Mouse (Mus musculus) cerebellum, postnatal 14 days (tissue): ENCODE results near the gene Akap2.
A peak's percentile ranks its signal among the peaks of the same experiment; 100 is the strongest.

Source experiments
- DNase-seq, 2 experiments: peaks; one replicate each; pipeline ENCODE4 v3.0.0; 2021; ENCODE audit warnings: mixed read lengths in 2 of 2

The Akap2 gene

DNA sequence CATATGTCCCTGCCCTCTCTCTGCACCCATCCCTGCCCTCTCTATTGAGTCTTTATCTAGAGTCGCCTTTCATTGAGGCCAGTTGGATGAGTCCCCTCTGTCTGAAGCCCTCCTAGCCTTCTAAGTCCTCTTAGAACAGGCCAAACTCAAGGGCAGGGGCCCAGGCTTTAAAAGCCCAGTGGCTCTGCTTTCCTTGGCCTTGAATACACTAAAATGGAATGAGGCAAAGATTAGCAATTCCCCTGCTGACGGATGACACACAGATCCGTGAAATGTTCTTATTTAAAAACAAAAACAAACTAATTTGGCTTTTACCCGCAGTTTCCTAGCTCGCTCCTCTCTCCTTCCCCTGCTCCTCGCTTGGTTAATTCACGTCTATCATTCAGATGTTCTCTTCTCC lies 45.0 kb downstream of the Akap2 start:
- DNase-seq: no peak

DNA sequence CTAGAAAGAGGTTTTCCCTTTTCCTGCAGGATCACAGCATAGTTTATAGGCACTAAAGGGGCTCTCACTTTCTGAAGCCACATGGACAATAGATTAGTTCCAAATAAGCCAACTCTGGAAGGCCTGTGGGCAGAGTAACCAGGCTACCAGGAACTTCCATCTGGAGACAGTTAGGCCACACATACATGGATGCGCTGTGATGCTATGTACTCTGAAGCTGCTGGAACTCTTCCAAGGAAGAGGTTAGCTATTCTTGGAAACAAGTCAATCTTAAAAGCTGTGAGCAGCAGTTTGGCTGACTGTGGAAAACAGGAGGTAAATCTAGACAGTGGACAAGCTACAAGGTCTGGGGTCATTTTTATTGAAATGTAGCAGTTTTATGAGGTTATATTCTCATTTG lies 46.9 kb downstream of the Akap2 start:
- DNase-seq: no peak

GRCm38 (mm10) chr4:57764926-57765325 lies 47.5 kb downstream of the Akap2 start:
- DNase-seq: no peak

- DNase-seq: no peak
Measured at GRCm38 (mm10) chr4:57765806-57766205, 48.3 kb downstream of the Akap2 start.

GRCm38 (mm10) chr4:57769007-57769406 lies 51.5 kb downstream of the Akap2 start:
- DNase-seq: no peak

- no peak for DNase-seq
Measured at GRCm38 (mm10) chr4:57770185-57770823, 52.8 kb downstream of the Akap2 start.

DNA sequence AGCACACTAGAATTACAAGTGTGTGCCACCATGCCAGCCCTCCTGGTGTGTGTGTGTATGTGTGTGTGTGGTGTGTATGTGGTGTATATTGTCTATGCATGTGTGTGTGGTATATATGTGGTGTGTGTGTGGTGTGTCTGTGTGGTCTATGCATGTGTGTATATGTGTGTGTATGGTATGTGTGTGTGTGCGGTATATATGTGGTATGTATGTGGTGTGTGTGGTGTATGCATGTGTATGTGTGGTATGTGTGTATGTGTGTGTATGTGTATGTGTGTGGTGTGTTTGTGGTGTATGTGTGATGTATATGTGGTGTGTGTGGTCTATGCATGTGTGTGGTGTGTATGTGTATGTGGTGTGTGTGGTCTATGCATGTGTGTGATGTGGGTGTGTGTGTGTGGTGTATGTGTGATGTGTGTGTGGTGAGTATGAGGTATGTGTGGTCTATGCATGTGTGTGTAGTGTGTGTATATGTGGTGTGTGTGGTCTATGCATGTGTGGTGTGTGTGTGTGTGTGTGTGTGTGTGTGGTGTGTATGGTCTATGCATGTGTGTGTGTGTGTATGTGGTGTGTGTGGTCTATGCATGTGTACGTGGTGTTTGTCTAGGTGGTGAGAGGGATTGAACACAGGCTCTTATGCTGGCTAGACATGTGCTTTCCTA lies 54.2 kb downstream of the Akap2 start:
- DNase-seq: no peak

DNA sequence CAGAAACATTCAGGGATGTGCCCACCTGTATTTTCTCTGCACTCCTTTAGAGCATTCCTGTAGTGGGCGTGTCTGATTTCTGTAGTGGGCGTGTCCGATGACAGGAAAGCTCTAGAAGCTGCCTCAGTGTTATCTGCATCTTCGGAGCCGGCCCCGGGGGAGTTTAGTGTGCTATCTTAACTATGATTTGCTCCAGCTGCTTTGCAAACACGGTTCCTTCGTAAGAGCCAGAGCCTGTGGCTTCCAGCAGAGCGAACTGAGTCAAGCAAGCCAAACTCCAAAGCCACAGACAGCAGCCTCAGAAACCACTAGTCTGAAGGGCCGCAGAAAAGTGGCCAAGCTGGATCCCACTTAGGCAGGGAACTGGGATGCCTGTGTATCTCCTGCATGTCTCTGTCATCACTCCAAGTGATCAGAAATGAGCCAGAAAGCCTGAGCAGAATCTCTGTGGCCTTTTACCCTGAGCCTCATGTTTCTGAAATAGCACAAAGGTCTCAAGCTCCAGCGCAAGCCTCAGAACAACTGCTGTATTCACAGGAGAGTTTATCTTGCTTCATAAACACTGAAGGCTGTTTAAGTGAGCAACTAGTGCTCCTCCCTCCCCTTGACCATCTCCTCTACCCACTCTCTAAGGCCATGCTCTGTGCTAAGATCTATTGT lies 55.5 kb downstream of the Akap2 start:
- no peak for DNase-seq

GRCm38 (mm10) chr4:57774517-57774916 lies 57.1 kb downstream of the Akap2 start:
- no peak for DNase-seq

DNA sequence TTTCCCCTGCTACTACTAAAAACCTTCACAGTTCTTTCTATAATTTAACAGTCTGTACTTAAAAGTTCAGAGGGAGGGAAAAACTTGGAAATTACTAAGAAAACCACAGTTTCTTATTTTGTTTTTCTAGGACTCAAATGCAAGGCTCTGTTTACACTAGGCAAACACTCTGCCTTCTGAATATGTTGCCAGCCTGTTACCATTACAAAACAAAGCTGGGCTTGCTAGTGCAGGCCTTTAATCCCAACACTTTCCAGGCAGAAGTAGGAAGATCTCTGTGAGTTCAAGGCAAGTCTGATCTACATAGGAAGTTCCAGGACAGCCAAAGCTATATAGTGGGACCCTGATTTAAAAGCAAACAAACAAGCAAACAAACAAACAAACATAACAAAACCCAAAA lies 58.1 kb downstream of the Akap2 start:
- no peak for DNase-seq

GRCm38 (mm10) chr4:57780403-57780802 lies 62.9 kb downstream of the Akap2 start:
- DNase-seq: no peak

DNA sequence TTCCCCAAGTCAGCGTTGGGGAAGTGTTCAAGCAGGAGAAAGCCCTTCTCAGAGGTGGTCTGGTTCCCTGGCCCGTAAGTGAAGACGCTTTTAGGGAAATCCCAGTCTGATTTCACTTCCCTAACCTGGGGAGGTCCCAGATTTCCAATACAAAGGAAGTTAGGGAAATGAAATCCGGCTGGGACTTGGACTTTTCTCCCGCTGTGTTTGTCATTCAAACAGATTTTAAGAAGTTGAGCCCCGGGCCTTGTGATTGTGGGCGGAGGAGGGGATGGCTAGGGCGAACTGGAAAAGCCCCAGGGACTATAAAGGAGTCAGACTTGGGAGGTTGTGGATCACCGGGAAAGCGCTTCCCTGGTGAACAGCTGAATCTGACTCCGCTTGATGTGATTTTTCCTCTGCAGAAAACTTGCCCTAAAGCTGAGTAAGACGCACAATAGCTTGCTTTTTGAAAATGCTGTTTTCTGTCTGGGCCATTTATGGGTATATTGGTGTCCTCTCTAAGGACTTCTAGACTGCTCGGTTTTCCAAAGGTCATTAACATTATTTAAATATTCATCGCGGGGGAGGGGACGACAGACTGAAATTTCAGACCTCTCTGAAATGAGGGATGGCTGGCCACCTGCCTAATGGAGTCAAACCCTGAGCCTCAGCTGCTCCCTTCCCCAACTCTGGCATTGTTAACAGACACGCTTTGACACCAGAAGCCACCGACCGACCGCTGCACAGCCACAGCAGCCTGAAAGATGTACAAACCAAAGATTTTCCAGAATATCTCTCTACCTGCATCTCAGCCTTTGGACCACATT lies 63.6 kb downstream of the Akap2 start:
- peak; percentile 26 to 36 for DNase-seq

- peak; percentile 40 to 46 for DNase-seq
Measured at GRCm38 (mm10) chr4:57781994-57782393, 64.5 kb downstream of the Akap2 start.

DNA sequence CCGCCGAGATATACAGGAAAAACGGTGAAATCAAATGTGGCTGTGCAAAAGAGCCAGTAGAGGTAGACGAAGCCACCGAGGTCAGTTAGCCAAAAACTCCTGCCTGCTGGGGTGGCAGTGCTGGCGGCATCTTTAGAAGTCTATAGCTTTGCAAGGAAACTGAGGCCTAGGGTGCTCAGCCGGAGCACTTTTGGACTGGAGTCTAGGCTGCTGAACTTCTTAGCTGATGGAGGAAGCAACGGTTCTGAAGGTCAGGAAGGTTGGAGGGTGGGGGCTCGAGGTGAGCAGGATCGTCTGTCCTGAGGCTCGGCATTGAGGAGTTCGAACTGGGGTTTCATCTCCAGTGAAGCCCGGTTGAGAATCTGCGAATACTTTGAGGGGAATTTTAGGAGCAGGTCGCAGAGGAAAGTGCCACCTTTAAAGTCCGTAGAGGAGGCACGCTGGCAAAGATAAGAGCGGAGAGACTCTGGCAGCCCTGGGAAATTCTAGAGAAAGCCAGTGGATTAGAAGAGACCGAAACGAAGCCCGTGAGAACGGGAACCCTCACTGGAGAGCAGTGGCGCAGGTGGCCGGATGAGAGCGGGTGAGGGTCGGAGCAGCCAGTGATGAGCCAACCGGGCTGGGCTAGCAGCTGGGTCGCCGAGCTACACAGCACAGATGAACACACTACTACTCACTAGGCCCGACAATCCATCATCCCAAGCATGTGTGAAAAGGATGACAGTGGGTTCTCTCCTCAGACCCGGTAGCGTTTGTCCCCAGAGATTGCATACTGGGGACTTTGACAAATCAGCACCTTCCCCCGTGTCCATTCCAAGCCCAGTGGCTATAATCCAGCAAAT lies 65.3 kb downstream of the Akap2 start:
- DNase-seq: peak; percentile 11 to 24

GRCm38 (mm10) chr4:57783391-57783770 lies 65.9 kb downstream of the Akap2 start:
- DNase-seq: peak in 1 of 2 experiments; percentile 10

GRCm38 (mm10) chr4:57783853-57784600 lies 66.6 kb downstream of the Akap2 start:
- DNase-seq: no peak

GRCm38 (mm10) chr4:57788709-57789108 lies 71.3 kb downstream of the Akap2 start:
- peak in 1 of 2 experiments; percentile 12 for DNase-seq

- DNase-seq: no peak
Measured at GRCm38 (mm10) chr4:57789118-57789517, 71.7 kb downstream of the Akap2 start.

DNA sequence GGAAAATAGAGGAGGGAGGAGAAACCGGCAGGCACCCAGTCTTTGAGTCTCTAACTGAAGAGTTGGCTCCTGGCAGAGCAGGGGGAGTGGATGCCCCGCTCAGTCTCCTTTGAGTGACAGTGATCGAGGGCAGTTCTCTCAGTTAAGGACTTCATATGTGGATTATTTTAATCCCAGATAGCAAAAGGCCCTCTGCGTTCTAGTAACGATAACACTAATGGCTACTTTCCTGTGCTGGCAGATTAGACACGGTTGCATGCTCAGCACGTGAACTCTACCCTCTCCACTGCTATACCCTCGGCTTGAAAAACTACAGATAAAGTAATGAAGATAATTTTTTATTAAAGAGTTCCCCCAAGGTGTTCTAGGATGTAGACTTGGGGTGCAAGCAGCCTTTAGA lies 76.5 kb downstream of the Akap2 start:
- no peak for DNase-seq

GRCm38 (mm10) chr4:57794547-57794946 lies 77.1 kb downstream of the Akap2 start:
- DNase-seq: no peak

DNA sequence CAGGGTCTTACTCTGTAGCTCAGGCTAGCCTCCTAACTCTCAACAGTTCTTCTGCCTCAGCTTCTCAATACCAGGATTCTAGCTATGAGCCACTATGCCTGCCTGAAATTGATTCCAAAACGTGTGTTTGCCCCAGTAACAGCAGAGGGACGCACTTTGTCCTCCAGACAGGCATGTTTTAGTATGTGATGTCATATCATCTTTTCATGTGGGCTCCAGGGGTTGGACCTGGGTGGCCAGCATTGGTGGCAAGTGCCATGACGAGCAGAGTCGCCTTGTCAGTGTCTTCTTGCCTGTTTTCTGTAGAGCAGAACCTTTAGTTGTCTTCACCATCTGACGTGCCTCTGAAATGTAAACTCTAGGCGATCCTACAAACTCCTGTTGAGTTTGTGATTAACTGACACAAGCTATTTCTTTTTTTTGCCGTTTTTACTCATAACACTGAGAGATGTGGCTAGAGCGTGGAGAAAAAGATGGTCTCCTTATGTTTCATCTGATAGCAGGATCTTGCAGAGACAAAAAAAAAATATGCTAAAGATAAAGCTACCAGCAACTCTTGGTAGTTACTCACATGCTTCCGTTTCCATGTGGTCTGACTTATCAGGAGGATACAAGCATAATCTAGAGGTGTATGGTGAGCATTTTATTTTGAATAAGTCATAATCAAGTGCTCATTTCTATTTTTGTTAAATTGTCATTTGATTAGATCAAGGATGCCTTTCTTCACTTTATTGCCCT lies 80.3 kb downstream of the Akap2 start:
- no peak for DNase-seq
